Mouse (Mus musculus): ENCODE measurements around the gene Sh3bp5.

The Sh3bp5 gene

DNA sequence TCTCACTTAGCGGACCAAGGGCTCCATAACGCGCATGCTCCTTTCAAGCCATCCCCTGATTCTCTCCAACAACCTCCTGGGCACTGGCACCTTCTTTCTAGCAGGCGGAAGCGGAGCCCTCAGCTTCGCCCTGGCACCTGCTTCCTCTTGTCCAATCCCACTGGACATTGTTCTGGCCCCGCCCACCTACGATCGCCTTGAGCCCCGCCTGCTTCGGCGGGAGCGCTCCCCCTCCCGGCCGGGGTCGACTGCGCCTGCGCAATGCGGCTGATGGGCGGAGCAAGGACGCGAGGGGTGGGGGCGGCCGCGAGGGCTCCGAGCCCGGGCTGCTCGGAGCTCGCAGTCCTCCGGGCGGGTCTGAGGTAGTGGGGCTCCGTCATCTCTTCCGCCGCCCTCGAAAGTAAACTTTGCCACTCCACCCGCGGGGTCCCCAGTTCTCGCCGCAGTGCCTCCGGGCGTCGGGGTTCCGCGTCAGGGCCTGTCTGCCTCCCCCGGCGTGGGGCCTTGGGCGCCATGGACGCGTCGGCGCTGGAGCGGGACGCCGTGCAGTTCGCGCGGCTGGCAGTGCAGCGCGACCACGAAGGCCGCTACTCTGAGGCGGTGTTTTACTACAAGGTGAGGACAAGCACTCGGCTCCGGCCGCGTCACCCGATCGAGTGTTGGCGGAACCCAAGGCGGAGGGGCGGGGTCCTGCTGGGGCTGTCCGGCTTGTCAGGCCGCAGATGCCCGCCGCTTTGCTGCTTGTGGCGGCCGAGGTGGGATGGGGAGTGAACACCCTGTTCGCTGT, 99.3 kb downstream of the Sh3bp5 start, which contains the start of gene Capn7:
Capn7 (plus strand) TSS at position 270 of the 787 bp plus-strand sequence.
- DNase-seq, result peak; percentile 99

DNA sequence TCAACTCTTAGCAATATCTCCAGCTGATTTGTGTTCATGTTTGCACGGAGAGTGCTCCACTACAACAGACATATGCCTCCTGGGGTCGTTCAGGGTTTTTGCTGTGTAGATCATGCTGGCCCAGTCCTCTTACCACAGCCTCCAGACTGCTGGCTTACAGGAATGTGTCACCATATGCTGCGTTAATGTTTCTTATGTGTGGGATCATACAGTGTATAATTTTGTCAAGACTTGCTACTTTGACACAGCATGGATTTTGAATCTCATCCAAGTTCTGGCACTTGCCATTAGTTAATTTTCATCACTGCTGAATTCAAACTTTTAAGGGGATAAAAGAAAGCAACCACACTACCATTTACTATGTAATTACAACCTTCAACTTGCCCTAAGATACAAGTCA, 100.1 kb downstream of the Sh3bp5 start:
- no peak for DNase-seq

DNA sequence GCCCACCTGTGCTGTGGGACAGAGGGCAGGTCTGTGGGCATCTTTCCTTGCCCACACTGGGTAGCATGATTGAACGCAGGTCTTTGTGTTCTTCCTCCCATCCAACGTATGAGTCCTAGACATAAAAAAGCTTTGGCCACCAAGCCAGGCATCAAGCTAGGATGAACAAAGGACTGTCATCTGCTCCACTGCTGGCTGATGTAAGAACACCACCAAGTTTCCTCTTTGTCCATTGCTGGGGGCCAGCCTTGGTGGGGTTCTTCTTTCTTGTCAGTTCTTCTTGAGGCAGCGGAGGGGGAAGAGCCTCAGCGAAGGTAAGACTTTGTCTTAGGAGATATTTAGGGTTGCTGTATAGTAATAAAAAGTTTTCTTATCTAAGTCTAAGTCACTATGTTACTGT, 104.9 kb downstream of the Sh3bp5 start:
- DNase-seq, result no peak

DNA sequence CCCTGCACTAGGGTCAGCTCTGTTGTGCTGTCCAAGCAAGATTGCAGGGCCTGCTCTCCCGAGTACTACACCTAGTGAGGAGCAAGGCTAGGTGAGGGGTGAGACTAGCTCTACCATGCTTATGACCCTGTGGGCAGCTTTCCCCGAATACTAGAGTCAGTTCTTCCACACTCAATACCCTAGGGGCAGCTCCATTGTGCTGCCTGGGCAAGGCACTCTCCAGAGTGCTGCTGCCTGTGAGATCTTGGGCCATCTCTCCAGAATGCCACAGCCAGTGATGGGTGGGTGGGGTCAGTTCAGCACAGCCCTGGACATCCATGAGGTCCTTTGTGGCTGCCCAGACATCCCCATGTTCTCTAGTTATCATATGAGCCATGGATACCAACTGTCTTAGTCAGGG, 106.1 kb downstream of the Sh3bp5 start:
- no peak for DNase-seq

DNA sequence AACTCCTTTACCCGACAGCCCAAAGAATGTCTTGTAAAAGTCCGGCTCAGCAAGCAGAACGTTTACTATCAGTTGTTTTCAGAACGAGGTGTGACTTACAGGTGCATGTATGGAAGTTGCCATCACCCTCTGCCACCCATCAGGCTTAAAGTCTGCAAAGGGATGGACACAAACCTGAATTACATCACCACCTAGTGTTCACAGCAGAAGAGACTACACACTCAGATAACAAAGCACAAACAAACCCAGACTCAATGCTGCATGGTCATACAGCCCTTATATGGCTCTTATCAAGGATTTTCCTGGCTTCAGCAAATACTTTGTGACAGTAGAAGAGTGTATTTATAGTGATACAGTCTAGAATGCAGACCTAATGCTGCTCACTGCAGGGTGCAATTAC, 108.2 kb downstream of the Sh3bp5 start:
- DNase-seq, result no peak

DNA sequence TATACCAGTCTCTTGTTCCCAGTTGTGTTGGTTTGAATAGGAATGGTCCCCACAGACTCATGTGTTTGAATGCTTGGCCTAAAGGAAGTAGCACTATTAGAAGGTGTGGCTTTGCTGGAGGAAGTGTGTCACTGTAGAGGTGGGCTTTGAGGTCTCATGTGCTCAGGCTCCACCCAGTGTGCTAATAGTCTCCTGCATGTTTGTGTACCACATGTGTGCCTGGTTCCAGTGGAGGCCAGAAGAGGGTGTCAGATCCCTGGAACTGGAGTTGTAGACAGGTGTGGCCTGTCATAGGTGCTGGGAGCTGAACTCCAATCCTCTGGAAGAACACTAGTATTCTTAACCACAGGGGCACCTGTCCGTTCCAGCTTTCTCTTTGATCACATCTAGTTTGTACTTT, 108.7 kb downstream of the Sh3bp5 start:
- no peak for DNase-seq

DNA sequence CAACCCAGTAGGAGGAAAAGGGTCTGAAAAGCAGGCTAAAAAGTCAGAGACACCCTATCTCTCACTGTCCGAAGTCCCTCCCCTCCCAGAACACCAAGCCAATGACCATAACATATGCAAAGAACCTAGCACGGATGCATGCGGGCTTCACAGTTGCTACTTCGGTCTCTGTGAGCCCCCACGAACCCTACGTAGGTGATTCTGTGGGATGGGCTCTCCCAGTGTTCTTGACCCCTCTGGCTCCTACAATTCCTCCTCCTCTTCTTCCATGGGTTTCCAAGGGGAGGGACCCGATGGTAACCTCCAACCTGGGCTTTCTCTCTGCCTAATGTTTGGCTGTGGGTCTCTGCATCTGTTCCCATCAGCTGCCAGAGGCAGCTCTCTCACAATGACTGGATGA, 109.1 kb downstream of the Sh3bp5 start:
- no peak for DNase-seq

DNA sequence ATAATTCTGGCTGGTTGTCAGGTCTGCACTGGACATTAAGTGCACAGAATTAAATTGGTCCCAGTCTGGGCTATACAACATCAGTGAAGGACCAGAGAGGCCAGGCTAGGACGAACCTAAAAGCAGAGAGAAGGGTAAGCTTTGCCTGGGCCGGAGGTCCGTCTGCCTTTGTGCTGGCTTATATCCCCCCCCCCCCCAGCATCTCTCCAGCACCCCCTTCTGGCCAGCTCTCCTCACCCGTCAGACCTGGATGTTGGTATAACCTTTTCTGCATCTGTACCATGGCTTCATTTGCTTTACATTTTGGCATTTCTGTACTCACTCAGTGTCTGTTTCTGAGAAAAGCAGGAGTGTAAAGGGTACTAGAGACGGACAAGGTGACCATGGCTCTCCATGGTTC, 110.3 kb downstream of the Sh3bp5 start:
- DNase-seq, result no peak

DNA sequence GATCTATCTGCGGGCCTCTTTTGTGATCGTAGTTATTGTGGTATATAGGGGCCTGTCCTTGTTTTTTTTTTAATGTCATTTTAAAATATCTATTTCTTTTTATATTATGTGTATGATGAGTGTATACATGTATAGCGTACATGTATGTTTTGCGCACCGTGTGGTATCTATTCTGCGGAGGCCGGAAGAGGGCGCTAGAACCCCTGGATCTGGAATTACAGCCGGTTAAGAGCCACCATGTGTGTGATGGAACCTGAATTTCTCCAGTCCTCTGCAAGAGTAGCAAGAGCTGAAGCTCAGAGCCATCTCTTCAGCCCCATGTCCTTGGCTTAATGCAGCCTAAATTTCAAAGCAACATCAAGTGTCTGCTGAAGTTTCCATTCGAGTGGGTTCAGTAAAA, 111.0 kb downstream of the Sh3bp5 start:
- DNase-seq, result no peak

DNA sequence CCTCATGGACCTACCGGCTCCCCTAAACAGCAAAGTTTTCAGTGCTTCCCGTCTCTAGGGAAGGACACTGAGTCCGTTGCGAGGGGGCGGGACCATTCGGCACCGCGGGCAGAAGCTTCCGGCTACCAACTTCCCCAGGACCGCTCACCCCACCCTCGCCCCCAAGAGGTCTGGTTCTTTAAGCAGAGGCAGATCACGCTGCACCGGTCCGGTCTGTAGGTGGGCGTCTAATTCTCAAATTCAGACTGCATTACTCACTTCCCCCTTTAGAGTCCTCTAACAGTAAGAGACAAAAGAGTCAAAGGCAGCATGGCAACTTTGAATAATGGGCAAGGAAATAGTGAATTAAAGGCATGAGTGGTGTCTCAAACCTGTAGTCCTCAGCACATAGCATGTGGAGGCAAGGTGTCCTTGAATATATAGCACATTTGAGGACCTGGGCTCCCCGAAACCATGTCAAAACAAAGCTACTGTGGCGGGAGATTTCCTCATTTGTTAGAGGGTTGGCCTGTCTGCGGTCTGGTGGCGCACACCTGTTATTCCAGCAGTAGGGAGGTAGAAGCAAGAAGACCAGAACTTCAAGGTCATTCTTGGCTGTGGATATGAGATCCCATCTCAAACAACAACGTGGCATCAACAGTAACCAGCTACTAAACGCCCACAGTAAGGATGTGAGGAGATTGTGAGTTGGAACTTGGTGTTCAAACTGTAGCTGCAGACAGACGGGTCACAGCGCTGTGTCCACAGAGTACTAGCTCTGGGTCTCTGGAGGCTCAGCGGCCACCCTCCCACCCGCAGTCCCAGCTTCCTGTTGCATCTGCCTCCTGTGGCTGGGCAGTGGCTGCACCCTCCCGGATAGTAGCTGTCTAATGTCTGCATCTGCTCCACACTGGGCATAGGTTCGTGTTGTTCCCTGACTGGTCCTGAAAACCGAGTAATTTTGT, 111.8 kb downstream of the Sh3bp5 start, which contains the start of gene Dnah1:
Dnah1 (minus strand) TSS at position 48 of the 944 bp plus-strand sequence.
- peak; percentile 74 for DNase-seq

DNA sequence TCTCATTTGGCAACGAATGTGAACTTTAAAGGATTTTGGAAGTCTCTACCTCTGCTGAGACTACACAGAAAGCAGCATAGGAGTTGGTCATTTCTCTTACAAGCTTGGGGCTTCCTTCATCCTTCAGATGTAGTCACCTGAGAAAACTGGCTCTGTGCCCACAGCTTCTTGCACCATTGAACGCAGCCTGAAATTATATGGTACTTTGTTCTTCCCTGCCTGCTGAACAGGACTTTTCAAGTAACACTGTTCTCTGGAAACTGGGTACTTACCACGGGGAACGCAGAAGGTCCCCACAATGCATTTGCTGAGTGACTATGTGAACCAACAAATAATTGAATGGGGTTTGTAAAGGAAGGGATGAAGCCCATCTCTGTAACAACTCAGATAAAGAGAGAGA, 112.7 kb downstream of the Sh3bp5 start:
- DNase-seq, result peak; percentile 54

DNA sequence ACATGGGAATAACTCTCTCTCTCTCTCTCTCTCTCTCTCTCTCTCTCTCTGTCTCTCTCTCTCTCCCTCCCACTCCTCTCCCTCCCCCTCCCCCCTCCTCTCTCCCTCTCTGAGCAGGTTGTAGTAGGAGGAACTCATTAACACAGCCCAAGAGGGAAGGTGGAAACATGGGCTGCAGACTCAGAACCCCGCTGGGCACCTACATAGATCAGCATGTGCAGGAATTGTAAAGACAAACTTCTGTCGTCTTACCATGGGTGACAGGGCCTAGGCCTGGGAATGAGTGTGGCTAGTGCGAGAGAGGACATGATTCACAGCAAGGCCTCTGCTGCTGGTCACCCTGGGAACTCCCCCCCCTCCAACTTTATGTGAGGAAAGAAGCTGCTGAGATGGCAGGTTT, 113.7 kb downstream of the Sh3bp5 start:
- no peak for DNase-seq

DNA sequence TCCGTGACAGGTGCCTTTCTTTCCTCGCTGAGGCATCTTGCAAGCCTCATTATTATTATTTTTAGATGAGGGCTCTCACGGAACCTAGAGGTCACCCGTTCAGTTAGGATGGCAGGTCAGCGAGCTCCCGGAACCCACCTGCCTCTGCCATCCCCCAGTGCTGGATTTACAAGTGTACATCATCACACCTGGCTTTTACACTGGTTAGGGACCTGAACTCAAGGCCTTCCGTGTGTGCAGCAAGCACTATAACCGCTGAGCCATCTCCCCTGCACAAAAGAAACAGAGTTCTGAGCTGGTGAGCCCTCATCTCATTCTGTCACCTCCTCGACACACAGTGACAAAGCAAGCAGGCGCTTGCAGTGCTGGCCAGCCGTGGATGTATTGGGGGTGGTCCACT, 114.7 kb downstream of the Sh3bp5 start:
- no peak for DNase-seq

DNA sequence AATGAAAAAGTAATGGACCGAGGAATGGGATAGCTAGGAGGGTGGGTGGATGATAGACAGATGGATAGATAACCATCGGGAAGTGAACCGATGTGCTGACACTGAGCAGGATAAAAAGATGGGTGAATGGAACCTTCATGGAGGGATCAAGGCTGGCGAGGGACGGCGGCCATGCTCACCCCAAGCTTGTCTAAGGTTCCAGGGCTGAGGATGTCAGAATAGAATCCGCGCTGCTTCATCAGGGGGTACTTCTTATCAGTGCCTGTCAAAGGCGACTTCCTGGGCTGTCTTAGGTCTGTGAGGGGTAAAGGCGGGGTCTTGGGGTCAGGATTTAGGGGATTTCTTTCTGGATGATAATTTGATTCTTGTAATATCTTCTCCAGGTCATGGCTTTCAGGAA, 116.3 kb downstream of the Sh3bp5 start:
- DNase-seq, result no peak

DNA sequence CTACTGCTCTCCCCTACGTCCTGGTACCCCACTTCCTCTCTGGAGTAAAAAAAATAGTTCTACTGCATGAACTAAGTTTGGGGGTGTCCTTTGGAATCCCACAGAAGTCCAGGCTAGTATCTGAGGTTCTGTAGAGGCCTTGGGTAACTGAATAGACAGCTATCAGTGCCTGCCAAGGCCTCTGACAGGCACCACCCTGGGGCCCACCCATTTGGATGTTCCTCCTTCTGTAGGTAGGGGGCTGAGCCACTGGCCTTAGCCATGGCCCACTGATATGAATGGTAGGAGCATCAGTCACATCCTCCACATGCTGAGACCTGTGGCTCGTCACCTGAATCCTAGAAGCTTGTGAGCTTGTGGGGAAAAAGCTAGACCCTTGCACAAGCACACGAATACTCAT, 118.1 kb downstream of the Sh3bp5 start:
- no peak for DNase-seq

DNA sequence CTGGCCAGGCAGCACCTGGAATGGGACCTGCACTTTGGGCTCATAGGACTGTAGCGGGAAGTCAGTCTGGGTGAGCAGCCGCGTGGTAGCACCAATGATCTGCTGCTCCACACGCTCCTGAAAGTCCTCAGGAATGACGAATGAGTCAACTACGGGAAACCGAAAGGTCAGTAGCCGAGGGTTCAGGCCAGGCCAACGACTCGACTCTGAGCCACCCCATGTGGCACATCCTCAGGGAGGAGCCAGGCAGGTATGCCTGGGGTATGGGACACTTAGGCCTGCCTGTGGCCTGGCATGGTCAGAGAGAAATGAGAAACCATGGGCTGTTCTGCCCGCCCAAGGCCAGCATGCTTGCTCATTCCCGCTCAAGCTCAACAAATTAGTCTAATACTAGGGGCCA, 119.3 kb downstream of the Sh3bp5 start:
- DNase-seq, result no peak

DNA sequence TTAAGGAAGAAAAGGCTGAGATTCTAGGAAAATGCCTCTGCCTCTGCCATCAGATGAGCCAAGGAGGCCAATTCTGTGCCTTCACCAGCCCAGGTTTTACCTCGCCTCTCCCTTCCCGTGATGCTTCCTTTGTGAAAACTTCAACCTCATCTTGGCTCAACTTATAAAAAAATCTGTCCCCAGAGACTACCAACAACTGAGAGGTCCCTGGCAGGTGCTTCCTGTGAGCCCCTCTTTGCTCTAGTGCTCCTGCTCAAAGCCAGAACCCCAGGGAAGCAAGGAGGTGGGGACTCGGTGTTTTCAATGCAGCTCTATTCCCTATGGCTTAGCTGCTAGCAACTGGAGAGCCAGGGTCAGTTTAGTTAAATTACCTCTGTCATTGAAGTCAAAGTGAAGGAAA, 122.7 kb downstream of the Sh3bp5 start:
- DNase-seq, result no peak

Measured in kidney, postnatal 10 days (tissue).